Mouse (Mus musculus) intestine, postnatal 0 days (tissue): ENCODE results near the gene Porcn. TPM values are rescaled to one million over a fixed set of nuclear protein-coding genes. Genes with fewer than 3 reads are reported as not detected.

Experiments
- ATAC-seq: fragments of 200-750 bp; cut with Nextera tagmentation; 2 replicates; pipeline ENCODE4 v1.8.0; 2017; ENCODE audit warnings: mild to moderate bottlenecking, moderate TSS enrichment, moderate library complexity
- H3K27ac ChIP-seq: fragments of 300-500 bp; sonication (generic); 2 replicates; pipeline ENCODE4 v1.5.1; 2014; ENCODE audit warnings: mild to moderate bottlenecking, low read depth, low read length, moderate library complexity
- H3K27me3 ChIP-seq: fragments of 300-500 bp; sonication (generic); replicated peaks from 2 replicates; pipeline ENCODE4 v1.6.1; 2014; ENCODE audit warnings: low read length, mixed read lengths; ENCODE audit not compliant: control insufficient read depth, insufficient read depth
- H3K36me3 ChIP-seq: fragments of 300-500 bp; sonication (generic); 2 replicates; pipeline ENCODE4 v1.6.1; 2014; ENCODE audit warnings: mild to moderate bottlenecking, moderate library complexity; ENCODE audit not compliant: control insufficient read depth, insufficient read depth
- H3K4me1 ChIP-seq: fragments of 300-500 bp; sonication (generic); replicated peaks from 2 replicates; pipeline ENCODE4 v1.6.1; 2014; ENCODE audit warnings: antibody characterized with exemption, low read length, mixed read lengths; ENCODE audit not compliant: control insufficient read depth, insufficient read depth
- H3K4me2 ChIP-seq: fragments of 300-500 bp; sonication (generic); replicated peaks from 2 replicates; pipeline ENCODE4 v1.6.1; 2014; ENCODE audit warnings: low read depth, mild to moderate bottlenecking, moderate library complexity
- H3K4me3 ChIP-seq: fragments of 300-500 bp; sonication (generic); 2 replicates; pipeline ENCODE4 v1.5.1; 2014; ENCODE audit warnings: low read depth, low read length
- H3K9ac ChIP-seq: fragments of 300-500 bp; sonication (generic); 2 replicates; pipeline ENCODE4 v1.6.1; 2014; ENCODE audit warnings: mild to moderate bottlenecking, low read depth, low read length
- H3K9me3 ChIP-seq: fragments of 300-500 bp; sonication (generic); 2 replicates; pipeline ENCODE4 v1.6.1; 2016; ENCODE audit warnings: mixed run types; ENCODE audit not compliant: control insufficient read depth
- CTCF ChIP-seq: sonication (generic); IDR thresholded peaks from 2 replicates; pipeline ENCODE4 v1.5.1; 2016; ENCODE audit warnings: low read depth, mild to moderate bottlenecking, control low read depth, antibody characterized with exemption, moderate library complexity
- WGBS: fragments of 180-500 bp; shearing (Covaris S2); extraction: QIAGEN DNeasy Blood & Tissue Kit; methylation state at CpG from one replicate; pipeline ENCODE4 v1.1.7; 2014; 5-methylcytosine and 5-hydroxymethylcytosine counted together
- polyA plus RNA-seq: library from polyadenylated mRNA; unstranded; fragments of >200 nt; fragmentation: Nextera tagmentation; extraction: Ambion mirVana; gene quantifications from 2 replicates; pipeline ENCODE4 v1.2.1, GENCODE M21; 2015

Gene Porcn
- polyA plus RNA-seq, 1 experiment from 2014 or later = 4.3 TPM

DNA sequence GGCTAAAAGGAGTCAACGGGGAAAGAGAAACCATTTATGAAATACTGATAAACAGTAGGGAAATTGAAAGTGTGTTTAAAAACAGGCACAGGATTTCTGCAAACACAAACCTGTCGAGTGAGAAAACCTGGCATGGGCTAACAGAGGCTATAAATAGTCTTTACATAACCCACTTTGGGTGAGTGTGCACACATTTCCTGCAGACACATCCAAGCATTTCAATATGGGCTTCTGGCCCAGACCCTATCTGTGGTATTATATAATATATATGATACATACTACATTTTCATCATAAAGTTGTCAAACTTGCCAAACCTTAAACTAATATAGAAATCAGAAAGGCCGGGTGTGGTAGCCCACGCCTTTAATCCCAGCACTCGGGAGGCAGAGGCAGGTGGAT is 43.2 kb downstream of the Porcn start:
- H3K27me3 ChIP-seq = no peaks in the 10 kb centered on the region
- H3K4me3 ChIP-seq = no peak overlapping the region
- H3K4me2 ChIP-seq = no peak overlapping the region
- no peak overlapping the region for H3K9ac ChIP-seq
- H3K36me3 ChIP-seq = no peaks in the 10 kb centered on the region
- H3K27ac ChIP-seq = no peak overlapping the region
- TF ChIP-seq CTCF = no peak
- 71% methylated on average over 5 of the region's 5 CpGs for WGBS
- ATAC-seq = no peak
- no peaks in the 10 kb centered on the region for H3K4me1 ChIP-seq
- H3K9me3 ChIP-seq = no peaks in the 10 kb centered on the region

GRCm38 (mm10) chrX:8145153-8145991 is 61.0 kb downstream of the Porcn start, which contains the start of gene Rbm3:
Rbm3 (minus strand) TSS chrX:8145880.
- H3K4me2 ChIP-seq = peak within 1 kb of the TSS; percentile 61
- peaks cover 16% of the 10 kb centered on the region for H3K36me3 ChIP-seq
- peak within 1 kb of the TSS; percentile 72 for H3K9ac ChIP-seq
- peak; percentile 97 for ATAC-seq
- no peaks in the 10 kb centered on the region for H3K4me1 ChIP-seq
- peak within 1 kb of the TSS; percentile 59 for H3K4me3 ChIP-seq
- no peaks in the 10 kb centered on the region for H3K9me3 ChIP-seq
- no peak for TF ChIP-seq CTCF
- H3K27me3 ChIP-seq = no peaks in the 10 kb centered on the region
- H3K27ac ChIP-seq = peak within 1 kb of the TSS; percentile 96
- 17% methylated on average over 60 of the region's 65 CpGs for WGBS

Other genes with a start within 250 kb of the Porcn start
- gene Gata1, start 228.5 kb downstream of the Porcn start, polyA plus RNA-seq = 0.08 TPM in 1 of 2 replicates, not detected in the other
- 39.5 and 41.4 TPM in 2 replicates for gene Glod5, start 188.0 kb downstream of the Porcn start, polyA plus RNA-seq
- gene Suv39h1, start 131.8 kb downstream of the Porcn start, polyA plus RNA-seq = 15.5 and 16.5 TPM in 2 replicates
- 0.34 and 0.48 TPM in 2 replicates for gene Was, start 116.0 kb downstream of the Porcn start, polyA plus RNA-seq
- 10.1 and 13.6 TPM in 2 replicates for gene Wdr13, start 73.6 kb downstream of the Porcn start, polyA plus RNA-seq
- gene Rbm3, start 60.6 kb downstream of the Porcn start, polyA plus RNA-seq = 591 and 623 TPM in 2 replicates
- gene Tbc1d25, start 30.3 kb downstream of the Porcn start, polyA plus RNA-seq = 4.0 and 4.5 TPM in 2 replicates
- 67.1 and 73.3 TPM in 2 replicates for gene Ebp, start 13.0 kb downstream of the Porcn start, polyA plus RNA-seq
- 13.1 and 14.1 TPM in 2 replicates for gene Ftsj1, start 45.9 kb upstream of the Porcn start, polyA plus RNA-seq
- 1.1 and 1.3 TPM in 2 replicates for gene Slc38a5, start 64.6 kb upstream of the Porcn start, polyA plus RNA-seq
- not detected in 2 replicates for gene Ssxb10, start 120.9 kb upstream of the Porcn start, polyA plus RNA-seq
- gene Ssxb9, start 160.5 kb upstream of the Porcn start, polyA plus RNA-seq = not detected in 2 replicates
- gene Ssxb1, start 206.8 kb upstream of the Porcn start, polyA plus RNA-seq = not detected in 2 replicates